Mouse (Mus musculus) neutrophil, adult 5-6 weeks (primary cell): Measurements from ENCODE around the gene Csnk1g1. TPM values are rescaled to one million over a fixed set of nuclear protein-coding genes. Genes with fewer than 3 reads are reported as not detected.

ENCODE experiments used
- ATAC-seq: fragments of 151-379, 151-347 bp; 2 replicates; pipeline ENCODE4 v1.8.0; 2017; ENCODE audit warnings: mild to moderate bottlenecking, moderate TSS enrichment; ENCODE audit not compliant: insufficient number of reproducible peaks, poor library complexity, low FRiP score, severe bottlenecking; ENCODE audit errors: extremely low read depth
- total RNA-seq: library from RNA; stranded (forward); fragments of 200-1000 nt; gene quantifications from 2 replicates; pipeline ENCODE4 v1.2.3, GENCODE M21; 2017

Csnk1g1 gene
- total RNA-seq, 1 experiment from 2014 or later = 57.8 TPM

DNA sequence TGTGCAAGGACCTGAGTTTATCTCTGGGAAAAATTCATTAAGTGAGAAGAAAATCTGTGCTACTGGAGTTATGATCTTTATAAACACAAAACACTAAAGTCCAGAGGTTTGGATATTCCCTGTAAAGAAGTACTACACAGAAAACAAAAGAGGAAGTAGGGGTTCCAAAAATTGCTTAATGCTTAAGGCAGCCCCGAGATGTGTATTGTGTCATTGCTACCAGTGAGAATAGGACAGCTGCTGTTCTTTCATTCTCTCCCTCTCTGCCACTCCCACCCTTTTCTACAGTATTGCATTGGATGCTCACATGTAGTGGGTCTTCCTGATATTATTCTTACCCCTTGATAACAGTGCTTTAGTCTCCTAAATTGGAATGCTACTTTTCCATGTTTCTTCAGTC lies 74.1 kb downstream of the Csnk1g1 start:
- peak; percentile 61; the same call in 1 of the 2 replicates for ATAC-seq

GRCm38 (mm10) chr9:65987021-65987420 lies 78.3 kb downstream of the Csnk1g1 start:
- ATAC-seq = no peak

DNA sequence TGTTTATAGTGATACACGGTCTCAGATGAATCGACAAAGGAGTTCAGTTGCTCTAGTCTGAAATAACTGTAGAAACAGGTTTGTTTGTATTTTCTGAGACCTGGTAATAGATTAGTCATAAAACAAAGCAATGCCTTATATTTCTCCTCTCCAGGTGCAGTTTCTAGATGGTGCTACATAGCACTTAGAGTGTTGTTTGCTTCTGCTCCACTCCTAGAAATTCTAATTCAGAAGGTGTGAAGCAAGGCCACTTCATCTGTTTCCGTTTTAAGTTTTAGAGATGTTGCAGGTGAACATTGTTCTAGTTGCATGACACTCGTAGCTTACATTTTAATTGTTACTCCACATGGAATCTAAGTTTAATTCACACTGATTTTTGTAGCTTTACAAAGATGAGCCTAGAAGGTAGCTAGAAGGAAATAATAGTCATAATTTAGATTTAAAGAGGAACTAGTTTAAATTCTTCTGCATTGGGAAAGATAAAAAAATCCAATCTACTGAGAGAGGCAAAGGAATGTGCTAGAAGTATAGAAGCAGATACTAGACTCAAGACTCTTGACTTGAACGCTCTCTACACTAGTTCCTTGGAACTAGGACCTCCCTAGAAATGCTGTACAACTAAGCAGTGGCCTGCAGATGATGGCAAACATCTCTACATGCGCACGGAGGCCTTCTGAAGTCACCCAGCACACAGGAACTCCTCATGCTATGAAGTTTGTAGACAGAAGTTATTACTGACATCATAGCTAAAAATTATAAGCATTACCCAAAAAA lies 87.1 kb downstream of the Csnk1g1 start:
- no peak for ATAC-seq

DNA sequence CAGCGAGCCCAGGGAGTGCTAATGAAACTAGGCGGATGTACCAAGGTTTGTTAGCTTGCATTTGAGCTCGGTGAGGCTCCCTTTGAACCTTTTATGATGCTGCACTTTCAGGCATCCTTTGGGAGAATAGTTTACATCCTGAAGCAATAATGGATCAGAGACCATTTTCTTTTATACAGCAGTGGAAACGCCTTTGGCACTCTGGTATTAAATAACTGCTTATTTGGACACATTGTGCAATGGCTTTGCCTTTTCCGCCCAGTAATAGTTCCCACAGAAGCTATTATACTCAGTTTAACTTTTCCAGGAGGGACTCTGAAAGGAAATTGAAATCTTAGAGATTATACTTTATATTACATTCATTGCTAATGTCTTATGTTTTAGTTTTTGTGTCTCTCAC lies 90.2 kb downstream of the Csnk1g1 start:
- ATAC-seq = no peak

DNA sequence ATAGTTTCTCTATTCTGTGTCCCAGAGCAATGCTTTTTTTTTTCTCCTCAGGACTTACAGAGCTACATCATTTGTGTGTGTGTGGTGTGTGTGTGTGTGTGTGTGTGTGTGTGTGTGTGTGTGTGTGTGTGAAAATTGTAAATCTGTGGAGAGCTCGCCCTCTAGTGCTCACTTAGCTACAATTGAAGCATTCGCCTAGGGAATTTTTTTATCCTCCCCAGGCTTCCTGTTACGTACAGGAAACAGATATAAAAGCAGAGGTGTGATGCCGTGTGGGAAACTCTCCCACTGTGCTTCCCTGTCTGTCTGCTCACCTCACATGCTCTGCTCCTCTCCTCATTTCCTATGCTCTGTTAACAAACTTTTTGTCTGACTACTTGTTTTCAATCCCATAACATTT lies 95.7 kb downstream of the Csnk1g1 start:
- ATAC-seq = no peak

- ATAC-seq = no peak
Observed at GRCm38 (mm10) chr9:66007603-66008202, 99.0 kb downstream of the Csnk1g1 start.

DNA sequence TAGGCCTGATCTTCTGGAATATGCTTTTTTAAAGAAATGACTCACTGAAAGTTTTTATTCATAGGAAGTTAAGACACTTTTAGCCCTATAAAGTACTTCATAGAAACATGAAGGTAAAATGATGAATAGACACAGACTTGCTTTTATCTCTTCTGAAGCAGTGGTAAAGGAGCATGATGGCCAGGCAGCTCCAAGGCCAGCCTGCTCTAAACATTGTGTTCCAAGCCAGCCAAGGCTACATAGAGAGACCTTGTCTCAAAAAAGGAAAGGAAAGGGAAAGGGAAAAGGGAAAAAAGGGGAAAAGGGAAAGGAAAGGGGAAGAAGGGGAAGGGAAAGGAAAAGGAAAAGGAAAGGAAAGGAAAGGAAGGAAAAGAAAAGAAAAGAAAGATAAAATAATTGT lies 111.9 kb downstream of the Csnk1g1 start:
- no peak for ATAC-seq

DNA sequence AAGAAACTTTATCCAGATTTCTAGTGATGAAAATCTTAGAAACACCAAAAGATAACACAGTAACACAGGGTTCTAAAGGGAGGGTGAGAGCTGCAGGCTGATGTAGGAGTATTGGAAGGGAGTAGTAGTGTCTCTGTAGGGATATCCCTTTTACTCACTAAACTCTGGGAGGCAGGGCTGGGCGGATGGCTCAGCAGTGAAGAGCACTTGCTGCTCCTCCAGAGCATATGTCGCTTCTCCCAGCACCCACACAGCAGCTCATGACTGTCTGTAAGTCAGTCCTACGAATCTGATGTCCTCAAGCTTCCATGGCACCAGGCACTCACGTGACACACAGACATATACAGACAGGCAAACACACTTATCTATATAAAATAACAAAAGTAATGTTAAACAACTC lies 129.4 kb downstream of the Csnk1g1 start:
- ATAC-seq = no peak

DNA sequence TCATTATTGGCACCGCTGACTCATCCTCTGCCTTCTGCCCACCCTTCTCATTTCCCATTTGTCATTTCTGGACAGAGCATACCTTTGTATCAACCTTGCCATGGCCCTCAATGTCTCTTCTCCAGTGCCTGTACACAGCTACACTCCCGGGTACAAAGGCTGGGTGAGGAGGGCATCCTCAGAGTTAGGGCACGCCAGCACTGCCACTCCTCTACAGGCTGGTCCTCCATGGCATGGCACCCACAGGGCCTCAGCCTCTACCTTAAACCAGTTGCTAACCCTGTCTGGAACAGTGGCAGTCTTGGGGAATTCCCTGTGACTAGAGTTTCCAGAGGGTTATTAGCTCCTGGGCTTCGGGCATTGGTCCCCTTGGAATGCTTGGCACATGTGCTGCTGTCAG lies 129.9 kb downstream of the Csnk1g1 start:
- ATAC-seq = no peak

- ATAC-seq = no peak
Observed at GRCm38 (mm10) chr9:66039290-66039689, 130.6 kb downstream of the Csnk1g1 start.

DNA sequence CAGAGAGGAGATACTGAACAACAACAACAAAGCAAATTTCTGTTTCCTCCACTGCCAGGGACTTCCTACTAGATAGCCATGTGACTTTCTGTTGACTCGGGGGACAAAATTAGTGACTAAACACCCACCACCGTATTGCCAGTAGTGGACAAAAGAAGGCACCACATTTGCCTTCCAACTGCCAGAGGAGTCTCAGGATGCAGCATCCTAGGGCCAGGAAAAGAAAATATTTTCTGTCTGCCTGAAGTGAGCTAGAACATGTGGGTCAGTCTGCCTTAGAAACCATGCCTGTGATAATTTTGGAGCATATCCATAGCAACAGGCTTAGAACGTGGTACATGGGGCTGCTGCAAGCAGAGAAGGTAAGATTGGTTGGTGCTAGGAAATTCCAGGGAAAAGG lies 132.1 kb downstream of the Csnk1g1 start:
- ATAC-seq = no peak

- no peak for ATAC-seq
Observed at GRCm38 (mm10) chr9:66042331-66042730, 133.6 kb downstream of the Csnk1g1 start.

DNA sequence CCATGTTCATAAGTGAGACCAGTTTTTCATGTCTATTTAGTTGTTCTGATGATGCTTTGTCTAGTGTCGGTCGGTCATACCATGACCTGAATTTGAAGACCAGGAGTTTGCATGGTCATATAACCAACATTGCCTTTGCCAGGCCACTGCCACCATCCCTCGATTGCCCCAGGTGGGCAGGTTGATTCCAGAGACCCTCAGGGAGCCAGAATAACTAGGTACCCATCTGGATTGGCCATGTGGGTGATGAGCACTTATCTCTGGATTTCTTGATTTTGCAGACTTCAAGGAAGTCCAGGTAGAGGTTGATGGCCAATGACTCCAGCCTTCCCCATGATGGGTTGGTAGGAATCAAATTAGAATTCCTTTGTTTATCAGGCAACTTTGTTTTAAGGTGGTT lies 134.5 kb downstream of the Csnk1g1 start:
- ATAC-seq = no peak

DNA sequence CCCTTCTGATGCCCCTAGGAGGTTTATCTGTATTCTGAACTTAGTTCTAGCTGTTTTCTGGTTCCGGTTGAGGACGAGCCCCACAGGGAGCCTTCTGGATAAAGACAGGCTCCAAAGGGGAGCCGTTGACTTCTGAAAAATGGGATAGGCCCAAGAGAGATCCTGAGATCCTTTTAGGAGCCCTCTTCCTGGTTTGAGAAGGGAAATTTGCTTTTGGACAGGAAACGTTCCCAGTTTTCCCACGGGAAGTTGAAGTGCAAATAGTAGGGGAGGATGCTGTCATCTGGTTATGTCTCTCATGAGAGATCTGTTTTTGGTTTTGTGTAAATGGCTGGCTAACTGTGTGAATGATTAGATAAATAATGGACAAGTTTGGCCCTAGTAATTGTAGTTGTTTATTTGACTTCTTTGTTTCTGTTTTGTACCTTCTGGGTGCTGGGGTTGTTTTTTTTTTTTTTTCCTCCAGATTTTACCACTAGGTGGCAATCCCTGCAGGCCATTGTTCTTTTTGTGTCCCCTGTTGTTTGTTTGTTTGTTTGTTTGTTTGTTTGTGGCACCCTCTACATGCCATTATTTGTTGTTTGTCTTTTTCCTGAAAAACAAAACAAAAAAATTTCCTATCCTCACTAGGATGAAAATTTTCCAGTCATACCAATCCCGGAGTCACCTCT lies 141.3 kb downstream of the Csnk1g1 start:
- ATAC-seq = no peak

DNA sequence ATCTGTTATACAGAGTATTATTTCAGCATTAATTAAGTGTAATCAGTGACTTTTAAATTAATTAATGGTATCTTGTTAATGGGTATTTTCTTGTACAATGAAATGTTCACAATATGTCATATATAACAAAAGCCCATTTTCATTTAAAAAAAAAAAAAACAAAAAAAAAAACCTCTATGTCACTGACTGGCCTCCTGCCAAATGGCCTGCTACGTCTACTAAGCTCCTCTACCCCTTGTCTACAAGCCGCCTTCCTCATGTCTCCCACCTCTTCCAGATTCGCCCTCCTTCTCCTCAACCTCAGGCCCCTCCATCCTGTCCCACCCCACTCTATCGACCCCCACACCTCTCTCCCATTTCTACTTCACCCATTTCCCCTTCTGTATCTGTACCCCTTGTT lies 142.8 kb downstream of the Csnk1g1 start:
- no peak for ATAC-seq

GRCm38 (mm10) chr9:66052731-66053130 lies 144.0 kb downstream of the Csnk1g1 start:
- ATAC-seq = no peak

DNA sequence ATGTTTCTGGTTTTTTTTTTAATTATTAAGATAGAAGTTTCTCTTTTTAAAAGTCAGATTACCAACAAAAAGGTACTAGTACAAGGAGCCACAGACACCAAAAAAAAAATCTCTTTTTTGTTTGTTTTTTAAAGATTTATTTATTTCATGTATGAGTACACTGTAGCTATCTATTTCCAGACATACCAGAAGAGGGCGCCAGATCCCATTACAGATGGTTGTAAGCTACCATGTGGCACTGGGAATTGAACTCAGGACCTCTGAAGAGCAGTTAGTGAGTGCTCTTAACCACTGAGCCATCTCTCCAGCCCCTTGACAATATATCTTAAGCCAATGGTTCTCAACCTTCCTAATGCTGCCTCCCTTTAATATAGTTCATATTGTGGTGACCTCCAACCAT lies 144.9 kb downstream of the Csnk1g1 start:
- ATAC-seq = no peak

GRCm38 (mm10) chr9:66059583-66060307 lies 151.0 kb downstream of the Csnk1g1 start, which contains the start of gene Ppib:
TSS of gene Ppib (plus strand) at chr9:66060222.
- ATAC-seq = peak; percentile 95

GRCm38 (mm10) chr9:66060308-66060647 lies 151.6 kb downstream of the Csnk1g1 start:
- ATAC-seq = 0 out of 2 replicates have a peak, but pooled peaks have one; percentile 4

- no peak for ATAC-seq
Observed at GRCm38 (mm10) chr9:66060986-66061385, 152.3 kb downstream of the Csnk1g1 start.
